Mouse (Mus musculus): Measurements from ENCODE around the gene Mrpl55. TPM values are rescaled to one million over a fixed set of nuclear protein-coding genes. Genes with fewer than 3 reads are reported as not detected.

The Mrpl55 gene
- total RNA-seq, 2 experiments from 2014 or later: 72.8 to 78.8 TPM

DNA sequence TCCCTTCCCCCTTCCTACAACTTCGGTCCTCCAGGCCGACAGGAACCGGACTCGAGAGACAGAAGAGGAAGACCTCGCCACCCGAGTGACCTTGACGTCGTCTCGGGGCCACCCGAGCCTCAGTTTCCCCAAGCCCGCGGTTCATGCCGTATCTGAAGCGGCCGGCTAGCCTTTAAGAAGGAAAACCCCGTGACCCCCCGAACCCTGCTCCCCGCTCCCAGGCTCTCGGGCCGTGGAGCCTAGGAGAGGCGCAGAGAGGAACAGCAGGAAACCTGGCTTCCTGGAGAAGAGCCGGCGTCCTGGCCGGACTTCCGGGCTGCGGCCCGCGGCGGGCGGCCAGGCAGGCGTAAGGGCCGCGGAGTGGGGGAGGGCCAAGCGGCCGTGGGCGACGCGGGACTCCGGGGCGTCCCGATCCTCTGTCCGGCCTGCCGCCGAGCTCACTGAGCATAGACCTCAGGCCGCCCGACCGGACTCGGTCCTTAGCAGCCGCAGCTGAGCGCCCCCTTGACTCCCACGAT lies 25.4 kb downstream of the Mrpl55 start:
- no peak for DNase-seq

DNA sequence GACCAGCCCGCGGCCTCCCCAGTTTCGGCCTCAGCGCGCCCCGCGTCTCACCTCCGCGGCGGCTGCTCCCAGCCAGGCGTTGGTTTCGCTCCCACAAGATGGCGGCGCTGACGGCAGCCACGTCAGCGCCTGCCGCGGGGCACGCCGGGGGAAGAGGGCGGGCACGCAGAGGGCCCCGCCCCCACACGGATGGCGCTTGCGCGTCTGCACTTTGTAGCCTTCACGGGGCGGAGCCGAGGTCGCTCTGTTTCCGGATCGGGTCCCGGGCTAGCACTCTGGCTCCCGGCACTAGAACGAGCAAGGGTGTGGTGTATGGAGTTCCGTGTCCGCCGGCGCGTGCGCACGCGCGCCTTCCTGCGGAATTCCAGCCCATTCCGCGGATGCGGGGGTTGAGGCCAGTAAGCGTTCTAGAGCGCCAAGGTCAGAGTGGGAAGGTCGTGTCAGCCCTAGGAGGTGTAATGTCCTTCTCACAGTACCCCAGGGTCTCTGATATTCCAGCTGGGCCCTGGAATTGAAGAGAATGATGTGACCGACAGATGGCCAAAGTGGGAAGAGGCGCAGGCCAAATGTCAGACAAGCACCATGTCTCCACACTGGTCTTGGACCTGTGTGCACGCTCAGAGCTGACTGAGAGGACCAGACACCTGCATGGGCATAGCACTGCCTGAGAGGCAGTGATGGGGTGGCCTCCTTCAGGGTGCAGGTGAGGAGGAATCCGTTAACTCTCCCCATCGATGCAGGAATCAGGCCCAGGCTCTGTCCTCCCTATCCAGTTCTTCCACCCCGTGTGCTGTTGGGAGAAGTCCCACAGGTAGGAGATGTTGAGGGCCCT lies 26.1 kb downstream of the Mrpl55 start, which contains the start of gene Arf1:
TSS of gene Arf1 (minus strand) at position 149 of the 832 bp plus-strand sequence.
- peak; percentile 98 for DNase-seq

DNA sequence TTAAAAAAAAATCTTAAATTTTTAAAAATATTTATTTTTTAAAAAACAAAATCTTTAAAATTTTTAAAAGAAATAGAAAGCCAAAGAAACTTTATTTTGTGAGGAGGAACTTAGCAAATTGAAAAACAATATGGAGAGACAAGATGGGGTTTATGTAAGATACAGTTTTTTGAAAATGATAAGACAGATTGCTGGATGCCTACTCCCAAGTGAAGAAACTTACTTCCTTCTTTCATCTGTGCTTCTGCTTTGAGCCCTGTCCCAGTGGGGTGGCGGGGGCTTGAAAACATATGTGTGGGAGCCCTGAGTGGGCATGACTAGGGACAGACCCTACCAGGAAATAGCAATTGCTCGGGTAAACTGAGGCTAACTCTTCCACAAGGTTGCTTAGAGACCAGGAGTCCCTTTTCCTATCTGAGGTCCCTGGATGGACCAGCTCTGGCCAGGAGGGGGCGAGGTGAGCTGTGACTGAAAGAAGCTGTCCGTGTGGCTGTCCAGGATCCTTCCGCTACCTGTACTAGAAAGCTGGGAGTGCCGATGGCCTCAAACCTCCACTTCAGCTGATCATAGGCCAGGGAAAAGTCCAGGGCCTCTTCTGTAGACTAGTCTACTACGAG lies 28.0 kb downstream of the Mrpl55 start:
- DNase-seq: peak; percentile 80

DNA sequence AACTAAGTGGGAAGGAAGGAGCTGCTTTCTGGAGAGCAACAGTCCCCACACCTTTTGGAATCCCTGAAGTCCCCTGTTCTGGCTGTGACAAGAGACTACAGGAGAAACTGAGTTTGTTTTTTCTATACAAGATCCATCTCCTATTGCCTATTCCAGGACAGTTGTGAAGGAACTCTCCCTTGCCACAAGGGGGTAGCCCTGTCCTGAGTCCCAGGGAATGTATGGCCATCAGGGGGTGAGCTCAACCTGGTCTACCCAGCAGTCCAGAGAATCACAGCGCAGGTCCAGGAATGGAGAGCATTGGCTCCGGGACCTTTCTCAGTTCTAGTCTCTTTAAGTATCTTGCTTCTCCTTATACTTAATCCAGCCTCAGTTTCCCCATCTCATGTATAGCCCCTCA lies 30.5 kb downstream of the Mrpl55 start:
- no peak for DNase-seq

DNA sequence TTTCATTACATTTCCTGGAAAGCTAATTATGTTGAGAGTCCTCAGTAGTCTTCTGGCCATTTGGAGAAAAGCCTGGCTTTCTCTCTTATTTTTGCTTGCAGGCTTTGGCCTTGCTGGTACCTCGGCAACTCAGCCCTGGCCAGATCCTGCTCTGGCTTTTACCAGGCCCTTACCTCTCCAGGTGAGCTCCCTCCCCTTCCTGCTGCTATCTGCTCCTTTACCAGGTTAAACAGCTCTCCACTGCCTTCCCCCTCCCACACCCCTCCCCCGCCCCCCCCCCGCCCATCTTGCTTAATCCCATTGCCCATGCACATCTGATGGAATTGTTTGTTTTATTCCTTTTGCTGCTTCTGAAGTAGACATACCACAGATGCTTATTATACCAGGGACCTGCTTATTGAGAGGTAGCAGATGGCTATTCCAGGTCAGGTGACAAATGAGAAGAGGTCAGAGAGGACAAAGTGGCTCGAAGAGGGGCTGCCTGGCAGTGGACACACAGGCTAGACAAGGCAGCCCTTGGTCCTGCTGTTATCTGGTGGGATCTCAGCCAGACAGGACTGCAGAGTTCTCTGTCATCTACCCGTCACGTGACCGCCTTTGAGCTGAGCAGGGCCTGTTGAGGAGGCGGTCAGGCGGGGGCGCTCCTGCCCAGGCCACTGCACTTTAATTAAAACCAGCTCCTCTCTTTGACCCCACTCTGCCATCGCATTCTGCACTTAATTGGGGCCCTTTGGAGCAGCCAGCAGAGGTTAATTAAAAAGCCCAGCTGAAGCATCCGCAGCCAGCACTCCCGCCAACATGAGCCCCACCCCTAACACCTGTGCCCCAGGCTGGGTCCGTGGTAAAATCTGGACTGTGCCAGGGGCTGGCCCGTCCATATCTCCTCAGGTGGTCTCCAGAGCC lies 36.5 kb downstream of the Mrpl55 start:
- peak; percentile 84 for DNase-seq

DNA sequence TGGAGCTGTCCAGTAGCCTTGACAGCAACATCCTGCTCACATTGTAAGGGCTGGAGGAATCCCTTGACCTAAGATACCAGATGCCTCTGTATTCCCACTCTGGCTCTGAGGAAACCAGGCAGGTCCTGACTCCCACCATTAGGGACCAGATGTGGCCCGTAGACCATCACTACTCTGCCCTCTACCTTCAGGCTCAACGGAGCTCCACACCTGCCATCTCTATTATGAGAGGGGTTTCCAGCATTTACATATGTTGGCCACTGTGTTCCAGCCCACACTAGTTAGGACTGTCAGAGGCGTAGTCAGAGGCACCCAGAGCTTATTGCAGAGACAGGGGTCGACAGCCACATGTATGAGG lies 37.1 kb downstream of the Mrpl55 start:
- no peak for DNase-seq

DNA sequence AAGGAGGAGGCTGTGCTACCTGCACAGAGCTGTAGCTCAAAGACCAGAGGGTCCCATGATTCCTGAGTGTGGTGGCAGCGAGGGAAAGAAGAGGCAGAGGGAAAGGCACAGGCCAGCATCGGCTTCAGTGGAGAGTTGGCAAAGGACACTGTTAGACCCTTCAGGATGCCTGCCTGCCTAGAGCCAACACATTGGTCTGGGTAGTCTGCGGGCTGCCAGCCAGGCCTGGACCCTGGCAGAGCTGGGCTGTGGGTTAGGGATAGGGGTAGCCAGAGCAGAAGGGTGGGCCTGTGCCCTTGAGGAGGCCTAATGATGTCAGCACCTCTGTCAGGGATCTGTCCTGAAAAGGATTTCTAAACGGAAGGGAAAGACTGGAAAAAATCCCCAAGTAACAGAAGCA lies 37.5 kb downstream of the Mrpl55 start:
- DNase-seq: no peak

DNA sequence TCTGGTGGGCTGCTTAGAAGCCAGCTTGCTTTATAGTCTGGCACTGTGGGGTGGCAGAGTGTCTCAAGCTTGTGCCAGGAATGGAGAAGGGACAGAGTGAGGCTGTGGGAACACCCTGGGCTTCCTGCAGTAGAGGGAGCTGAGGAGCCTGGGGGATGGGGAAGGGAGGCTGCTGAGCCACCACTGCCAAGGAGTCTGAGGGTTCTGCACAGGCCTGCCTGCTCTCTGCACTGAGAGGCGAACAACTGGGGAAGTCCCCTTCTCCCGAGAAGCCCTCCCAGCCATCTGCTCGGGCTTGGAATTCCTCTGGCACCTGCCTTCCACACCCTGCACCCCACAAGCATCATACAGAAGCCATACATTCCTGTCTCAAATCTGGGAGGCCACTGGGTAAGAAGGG lies 39.6 kb downstream of the Mrpl55 start:
- no peak for DNase-seq

DNA sequence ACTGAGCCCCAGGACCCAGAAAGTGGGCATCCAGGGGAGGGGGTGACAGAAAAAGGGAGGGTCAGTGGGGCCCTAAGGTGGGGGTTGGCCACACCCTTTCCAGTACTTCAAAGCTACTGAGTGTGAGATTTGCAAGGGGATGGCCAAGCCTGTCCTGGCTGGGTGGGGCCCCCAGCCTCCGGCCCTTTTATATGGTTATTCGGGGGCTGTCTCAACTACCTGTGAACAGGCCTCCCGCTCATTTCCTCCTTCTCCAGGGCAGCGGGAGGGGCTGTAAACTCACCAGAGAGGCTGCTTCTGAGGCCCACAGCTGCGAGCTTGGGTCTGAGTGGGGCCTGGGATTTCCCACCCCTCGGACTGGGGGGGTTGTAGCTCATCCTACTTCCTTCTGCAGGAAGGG lies 41.6 kb downstream of the Mrpl55 start:
- DNase-seq: no peak

DNA sequence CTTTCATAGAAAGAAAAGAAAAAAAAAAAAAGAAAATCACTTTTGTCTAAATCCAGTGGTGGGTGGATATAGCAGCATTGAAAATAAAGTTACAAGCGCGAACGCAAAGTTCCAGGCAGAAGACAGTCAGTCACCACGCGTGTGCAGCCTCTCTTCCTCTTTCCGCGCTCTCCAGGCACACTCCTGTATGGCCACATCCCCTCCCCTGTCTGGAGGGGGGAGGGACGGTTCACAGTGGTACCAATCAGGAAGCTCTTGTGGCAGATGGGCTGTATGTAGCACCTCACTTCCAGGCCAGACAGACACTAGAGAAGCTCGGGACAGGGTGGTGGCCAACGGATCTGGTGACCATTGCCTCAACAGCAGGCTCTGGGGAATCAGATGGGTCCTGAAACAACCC lies 45.8 kb downstream of the Mrpl55 start:
- no peak for DNase-seq

Other genes starting within 250 kb of the Mrpl55 start
- 10 to 100 TPM; 30.8 to 37.5 TPM for gene Hist3h2a, start 247.8 kb upstream of the Mrpl55 start, total RNA-seq (2021)
- gene Trim17, start 247.8 kb upstream of the Mrpl55 start, total RNA-seq (2021): under 1 TPM; 0.09 TPM
- gene Trim11, start 224.4 kb upstream of the Mrpl55 start, total RNA-seq (2021): 10 to 100 TPM; 19.7 to 24.3 TPM
- 10 to 100 TPM; 20.0 to 75.3 TPM for gene Obscn, start 66.1 kb upstream of the Mrpl55 start, total RNA-seq (2021)
- 10 to 100 TPM; 19.6 to 19.8 TPM for gene Iba57, start 38.7 kb upstream of the Mrpl55 start, total RNA-seq (2021)
- gene Gjc2, start 19.3 kb upstream of the Mrpl55 start, total RNA-seq (2021): under 1 TPM; 0.48 to 0.88 TPM
- gene Guk1, start 10.3 kb upstream of the Mrpl55 start, total RNA-seq (2021): 10 to 100 TPM; 63.7 to 64.9 TPM
- 10 to 100 TPM; 21.2 to 21.8 TPM for gene 2310033P09Rik, start 5.8 kb downstream of the Mrpl55 start, total RNA-seq (2021)
- 100 to 1,000 TPM; 322 to 364 TPM for gene Arf1, start 25.8 kb downstream of the Mrpl55 start, total RNA-seq (2021)
- gene Wnt3a, start 88.3 kb downstream of the Mrpl55 start, total RNA-seq (2021): not detected
- 1 to 10 TPM; 1.7 to 3.5 TPM for gene Wnt9a, start 104.4 kb downstream of the Mrpl55 start, total RNA-seq (2021)
- gene Prss38, start 173.2 kb downstream of the Mrpl55 start, total RNA-seq (2021): not detected
- gene Jmjd4, start 247.6 kb downstream of the Mrpl55 start, total RNA-seq (2021): 1 to 10 TPM; 7.5 to 9.8 TPM
- gene Snap47, start 248.7 kb downstream of the Mrpl55 start, total RNA-seq (2021): 10 to 100 TPM; 56.4 to 56.8 TPM